Mouse (Mus musculus): ENCODE measurements around the gene Luc7l. TPM values are rescaled to one million over a fixed set of nuclear protein-coding genes. Genes with fewer than 3 reads are reported as not detected.

The Luc7l gene
- 155 and 164 TPM in 2 replicates for polyA plus RNA-seq (2016; fragmentation: Nextera tagmentation; extraction: Ambion mirVana)

GRCm38 (mm10) chr17:26252539-26253251, at the start of gene Luc7l:
Luc7l (plus strand) TSS chr17:26252896.
- H3K9ac ChIP-seq (replicated peaks) = peak within 1 kb of the TSS; percentile 97
- H3K27me3 ChIP-seq = no peaks in the 10 kb centered on the region
- H3K9me3 ChIP-seq = no peaks in the 10 kb centered on the region
- H3K4me2 ChIP-seq = peak within 1 kb of the TSS; percentile 80
- H3K4me1 ChIP-seq (replicated peaks) = peaks cover 8% of the 10 kb centered on the region
- H3K27ac ChIP-seq = peak within 1 kb of the TSS; percentile 99
- under 1% methylated on average over 43 of the region's 43 CpGs for WGBS
- peak within 1 kb of the TSS; percentile 97 for H3K4me3 ChIP-seq (replicated peaks)
- ATAC-seq (ENCODE audit: insufficient number of reproducible peaks, insufficient read depth, low FRiP score, low TSS enrichment, low read depth) = peak; percentile 93
- H3K36me3 ChIP-seq = peaks cover 26% of the 10 kb centered on the region

- Histone ChIP-seq H3K4me2 (peak overlapping the region; percentile 97), H3K27ac (no peak overlapping the region), H3K9ac (replicated peaks) (peak overlapping the region; percentile 55), H3K36me3 (peaks cover 2% of the 10 kb centered on the region; the same call in 1 of the 2 replicates), H3K9me3 (no peaks in the 10 kb centered on the region), H3K27me3 (peaks cover 77% of the 10 kb centered on the region), H3K4me3 (replicated peaks) (peak overlapping the region; percentile 54), H3K4me1 (replicated peaks) (peaks cover 38% of the 10 kb centered on the region)
- no peak for ATAC-seq (ENCODE audit: insufficient number of reproducible peaks, insufficient read depth, low FRiP score, low TSS enrichment, low read depth)
- WGBS = 0% methylated on average over 30 of the region's 30 CpGs
These were observed 49.3 kb upstream of the Luc7l start for GRCm38 (mm10) chr17:26203321-26203811.

GRCm38 (mm10) chr17:26204766-26205165, 47.9 kb upstream of the Luc7l start:
- no peak overlapping the region for H3K4me3 ChIP-seq (replicated peaks)

GRCm38 (mm10) chr17:26206392-26206791, 46.3 kb upstream of the Luc7l start:
- Histone ChIP-seq H3K27me3 (peaks cover 52% of the 10 kb centered on the region), H3K9me3 (no peaks in the 10 kb centered on the region), H3K4me3 (replicated peaks) (no peak overlapping the region), H3K36me3 (no peaks in the 10 kb centered on the region), H3K27ac (no peak overlapping the region), H3K4me2 (no peak overlapping the region), H3K9ac (replicated peaks) (no peak overlapping the region), H3K4me1 (replicated peaks) (peaks cover 27% of the 10 kb centered on the region)
- WGBS = 69% methylated on average over 1 of the region's 1 CpGs
- ATAC-seq (ENCODE audit: insufficient number of reproducible peaks, insufficient read depth, low FRiP score, low TSS enrichment, low read depth) = no peak

More at GRCm38 (mm10) chr17:26204766-26205165, 47.9 kb upstream of the Luc7l start:
- H3K4me1 ChIP-seq (replicated peaks) = peaks cover 38% of the 10 kb centered on the region
- no peak overlapping the region; the same call in 1 of the 2 replicates for H3K9ac ChIP-seq (replicated peaks)
- H3K9me3 ChIP-seq = no peaks in the 10 kb centered on the region
- H3K36me3 ChIP-seq = no peaks in the 10 kb centered on the region
- peak overlapping the region; percentile 13 for H3K4me2 ChIP-seq
- no peak overlapping the region for H3K27ac ChIP-seq
- H3K27me3 ChIP-seq = peaks cover 63% of the 10 kb centered on the region
- no peak for ATAC-seq (ENCODE audit: insufficient number of reproducible peaks, insufficient read depth, low FRiP score, low TSS enrichment, low read depth)
- 26% methylated on average over 11 of the region's 11 CpGs for WGBS

GRCm38 (mm10) chr17:26207686-26208085, 45.0 kb upstream of the Luc7l start, which contains the start of gene Arhgdig:
Arhgdig (minus strand) TSS chr17:26207786.
- no peak within 1 kb of the TSS for H3K4me2 ChIP-seq
- no peak within 1 kb of the TSS for H3K4me3 ChIP-seq (replicated peaks)
- no peak within 1 kb of the TSS for H3K27ac ChIP-seq
- H3K9ac ChIP-seq (replicated peaks) = no peak within 1 kb of the TSS
- H3K27me3 ChIP-seq = peaks cover 39% of the 10 kb centered on the region
- ATAC-seq (ENCODE audit: insufficient number of reproducible peaks, insufficient read depth, low FRiP score, low TSS enrichment, low read depth) = no peak
- 90% methylated on average over 12 of the region's 12 CpGs for WGBS
- H3K4me1 ChIP-seq (replicated peaks) = peaks cover 23% of the 10 kb centered on the region
- H3K9me3 ChIP-seq = no peaks in the 10 kb centered on the region
- 0 out of 2 replicates have a peak, but pooled peaks cover under 1% of the 10 kb centered on the region for H3K36me3 ChIP-seq

- H3K27ac ChIP-seq = no peak overlapping the region
- peaks cover 31% of the 10 kb centered on the region for H3K36me3 ChIP-seq
- no peak overlapping the region for H3K4me2 ChIP-seq
- no peak overlapping the region for H3K9ac ChIP-seq (replicated peaks)
- WGBS = 89% methylated on average over 7 of the region's 7 CpGs
- no peak overlapping the region for H3K4me3 ChIP-seq (replicated peaks)
- no peaks in the 10 kb centered on the region for H3K9me3 ChIP-seq
- H3K27me3 ChIP-seq = peaks cover 5% of the 10 kb centered on the region; the same call in 1 of the 2 replicates
- ATAC-seq (ENCODE audit: insufficient number of reproducible peaks, insufficient read depth, low FRiP score, low TSS enrichment, low read depth) = no peak
- H3K4me1 ChIP-seq (replicated peaks) = no peaks in the 10 kb centered on the region
These were observed 40.5 kb upstream of the Luc7l start for GRCm38 (mm10) chr17:26212241-26212640.

GRCm38 (mm10) chr17:26212681-26213080, 40.0 kb upstream of the Luc7l start:
- no peak overlapping the region for H3K4me3 ChIP-seq (replicated peaks)

GRCm38 (mm10) chr17:26221508-26221907, 31.2 kb upstream of the Luc7l start:
- Histone ChIP-seq H3K9ac (replicated peaks) (no peak overlapping the region), H3K9me3 (no peaks in the 10 kb centered on the region), H3K36me3 (peaks cover 12% of the 10 kb centered on the region), H3K4me3 (replicated peaks) (no peak overlapping the region), H3K4me1 (replicated peaks) (no peaks in the 10 kb centered on the region), H3K27me3 (no peaks in the 10 kb centered on the region), H3K4me2 (no peak overlapping the region), H3K27ac (no peak overlapping the region)
- 76% methylated on average over 2 of the region's 2 CpGs for WGBS
- no peak for ATAC-seq (ENCODE audit: insufficient number of reproducible peaks, insufficient read depth, low FRiP score, low TSS enrichment, low read depth)

More at GRCm38 (mm10) chr17:26212681-26213080, 40.0 kb upstream of the Luc7l start:
- Histone ChIP-seq H3K9me3 (no peaks in the 10 kb centered on the region), H3K4me1 (replicated peaks) (no peaks in the 10 kb centered on the region), H3K27me3 (peaks cover 5% of the 10 kb centered on the region; the same call in 1 of the 2 replicates), H3K36me3 (peaks cover 31% of the 10 kb centered on the region), H3K9ac (replicated peaks) (no peak overlapping the region), H3K4me2 (no peak overlapping the region), H3K27ac (no peak overlapping the region)
- WGBS = 89% methylated on average over 11 of the region's 11 CpGs
- ATAC-seq (ENCODE audit: insufficient number of reproducible peaks, insufficient read depth, low FRiP score, low TSS enrichment, low read depth) = no peak

GRCm38 (mm10) chr17:26225150-26225549, 27.5 kb upstream of the Luc7l start:
- Histone ChIP-seq H3K36me3 (no peaks in the 10 kb centered on the region), H3K4me3 (replicated peaks) (no peak overlapping the region), H3K9me3 (no peaks in the 10 kb centered on the region), H3K9ac (replicated peaks) (no peak overlapping the region), H3K27me3 (no peaks in the 10 kb centered on the region), H3K27ac (no peak overlapping the region), H3K4me1 (replicated peaks) (no peaks in the 10 kb centered on the region), H3K4me2 (no peak overlapping the region)
- 77% methylated on average over 12 of the region's 12 CpGs for WGBS
- no peak for ATAC-seq (ENCODE audit: insufficient number of reproducible peaks, insufficient read depth, low FRiP score, low TSS enrichment, low read depth)

- no peak for ATAC-seq (ENCODE audit: insufficient number of reproducible peaks, insufficient read depth, low FRiP score, low TSS enrichment, low read depth)
- Histone ChIP-seq H3K4me3 (replicated peaks) (no peak overlapping the region), H3K27ac (no peak overlapping the region), H3K36me3 (no peaks in the 10 kb centered on the region), H3K9me3 (no peaks in the 10 kb centered on the region), H3K4me2 (no peak overlapping the region), H3K9ac (replicated peaks) (no peak overlapping the region), H3K4me1 (replicated peaks) (no peaks in the 10 kb centered on the region), H3K27me3 (no peaks in the 10 kb centered on the region)
- 92% methylated on average over 5 of the region's 5 CpGs for WGBS
These were observed 22.9 kb upstream of the Luc7l start for GRCm38 (mm10) chr17:26229776-26230175.

GRCm38 (mm10) chr17:26231156-26231555, 21.5 kb upstream of the Luc7l start:
- peaks cover 13% of the 10 kb centered on the region for H3K4me1 ChIP-seq (replicated peaks)
- H3K4me3 ChIP-seq (replicated peaks) = no peak overlapping the region
- no peak for ATAC-seq (ENCODE audit: insufficient number of reproducible peaks, insufficient read depth, low FRiP score, low TSS enrichment, low read depth)
- H3K4me2 ChIP-seq = no peak overlapping the region
- no peak overlapping the region for H3K27ac ChIP-seq
- H3K27me3 ChIP-seq = no peaks in the 10 kb centered on the region
- no peak overlapping the region for H3K9ac ChIP-seq (replicated peaks)
- no peaks in the 10 kb centered on the region for H3K9me3 ChIP-seq
- 91% methylated on average over 5 of the region's 5 CpGs for WGBS
- no peaks in the 10 kb centered on the region for H3K36me3 ChIP-seq

Measured in limb, embryonic 12.5 days (tissue).